8 mouse cellular contexts compared by ENCODE assay signal in genomic region chr8:84729921-84730362, GRCm38 (mm10). TPM values are rescaled to one million over a fixed set of nuclear protein-coding genes. Genes with fewer than 3 reads are reported as not detected.
DNase-seq lines count a peak whose midpoint lies in the region; ATAC-seq lines count a peak whose summit lies in the region.

No protein-coding gene starts in this region.

- peaks cover 75% of the 10 kb centered on the region for H3K27me3 ChIP-seq in heart, embryonic 10.5 days (ENCODE audit: insufficient read depth, poor library complexity, severe bottlenecking)
- H3K27me3 ChIP-seq in limb, embryonic 15.5 days, result no peaks in the 10 kb centered on the region
- no peaks in the 10 kb centered on the region; the same call in 1 of the 2 replicates for H3K27me3 ChIP-seq in neural tube, embryonic 14.5 days (ENCODE audit: control insufficient read depth, insufficient read depth, low read length)

- H3K4me2 ChIP-seq in limb, embryonic 15.5 days, result no peak overlapping the region
- H3K4me2 ChIP-seq in neural tube, embryonic 14.5 days (ENCODE audit: low read depth, low read length), result no peak overlapping the region

- no peaks in the 10 kb centered on the region for H3K36me3 ChIP-seq in heart, embryonic 10.5 days
- peaks cover 34% of the 10 kb centered on the region for H3K36me3 ChIP-seq in limb, embryonic 15.5 days
- no peaks in the 10 kb centered on the region for H3K36me3 ChIP-seq in neural tube, embryonic 14.5 days (ENCODE audit: control insufficient read depth, insufficient read depth, low read length)

- peak; percentile 65 for DNase-seq in gastrocnemius, postnatal 10 days
- DNase-seq in gastrocnemius, adult 18-20 months (ENCODE audit: low spot score), result no peak
- DNase-seq in heart, embryonic 10.5 days (ENCODE audit: low spot score), result no peak
- DNase-seq in testis, postnatal 14 days (ENCODE audit: low spot score), result no peak
- DNase-seq in left cerebral cortex, adult 9 months (ENCODE audit: low spot score in 2 of 2), result no peak

- peak overlapping the region; percentile 56 for H3K27ac ChIP-seq in brown adipose tissue, adult 24 weeks (replicated peaks; ENCODE audit: low read depth, low read length)
- H3K27ac ChIP-seq in heart, embryonic 10.5 days, result peak overlapping the region; percentile 87
- H3K27ac ChIP-seq in limb, embryonic 15.5 days, result peak overlapping the region; percentile 81
- peak overlapping the region; percentile 73; the same call in 1 of the 2 replicates for H3K27ac ChIP-seq in neural tube, embryonic 14.5 days (ENCODE audit: low read depth, low read length)

- 84% methylated on average over 16 of the region's 16 CpGs for WGBS in heart, embryonic 10.5 days
- WGBS in limb, embryonic 15.5 days, result 79% methylated on average over 16 of the region's 16 CpGs
- WGBS in neural tube, embryonic 14.5 days, result 81% methylated on average over 16 of the region's 16 CpGs

- H3K9ac ChIP-seq in limb, embryonic 15.5 days, result no peak overlapping the region
- no peak overlapping the region for H3K9ac ChIP-seq in neural tube, embryonic 14.5 days (replicated peaks; ENCODE audit: low read depth, low read length)

- no peak overlapping the region for H3K4me3 ChIP-seq in brown adipose tissue, adult 24 weeks (ENCODE audit: insufficient read depth, low read depth, low read length)
- peak overlapping the region; percentile 27; the same call in 1 of the 2 replicates for H3K4me3 ChIP-seq in heart, embryonic 10.5 days
- H3K4me3 ChIP-seq in limb, embryonic 15.5 days, result no peak overlapping the region
- H3K4me3 ChIP-seq in neural tube, embryonic 14.5 days (ENCODE audit: low read depth, low read length), result no peak overlapping the region

- no peaks in the 10 kb centered on the region for H3K9me3 ChIP-seq in heart, embryonic 10.5 days
- no peaks in the 10 kb centered on the region for H3K9me3 ChIP-seq in limb, embryonic 15.5 days
- no peaks in the 10 kb centered on the region for H3K9me3 ChIP-seq in neural tube, embryonic 14.5 days (ENCODE audit: control insufficient read depth, low read length)

- H3K4me1 ChIP-seq in brown adipose tissue, adult 24 weeks (ENCODE audit: control insufficient read depth, insufficient read depth, insufficient read length, low read length), result peaks cover 56% of the 10 kb centered on the region
- H3K4me1 ChIP-seq in heart, embryonic 10.5 days, result peaks cover 87% of the 10 kb centered on the region
- H3K4me1 ChIP-seq in limb, embryonic 15.5 days, result peaks cover 96% of the 10 kb centered on the region
- H3K4me1 ChIP-seq in neural tube, embryonic 14.5 days (ENCODE audit: control insufficient read depth, insufficient read depth, low read length), result peaks cover 34% of the 10 kb centered on the region

- ATAC-seq in limb, embryonic 15.5 days (ENCODE audit: insufficient number of reproducible peaks, low FRiP score, low TSS enrichment, low read depth), result no peak
- no peak for ATAC-seq in neural tube, embryonic 14.5 days (ENCODE audit: low read depth)

RNA-seq across cellular contexts. Expression of gene G430095P16Rik, which starts 7.1 kb away (rescaled TPM):
- 1 to 10 TPM; 2.2 to 2.8 TPM for total RNA-seq in gastrocnemius, postnatal 10 days (2021)
- under 1 TPM; 0.34 to 0.45 TPM for total RNA-seq in gastrocnemius, adult 18-20 months (2021)
- polyA plus RNA-seq in brown adipose tissue, adult 24 weeks (2012; ENCODE audit: insufficient read depth, insufficient read length, missing spikeins), result 1.9 TPM in 1 of 2 replicates, not detected in the other
- polyA plus RNA-seq in heart, embryonic 10.5 days (2016; fragmentation: Nextera tagmentation; extraction: Ambion mirVana), result 2.1 and 3.2 TPM in 2 replicates
- 3.8 and 5.5 TPM in 2 replicates for polyA plus RNA-seq in limb, embryonic 15.5 days (2015; fragmentation: Nextera tagmentation; extraction: Ambion mirVana)
- polyA plus RNA-seq in neural tube, embryonic 14.5 days (2014; fragmentation: Nextera tagmentation; extraction: Ambion mirVana), result 0.76 and 1.8 TPM in 2 replicates

RNA-seq across cellular contexts. Expression of gene Lyl1, which starts 28.7 kb away (rescaled TPM):
- total RNA-seq in gastrocnemius, postnatal 10 days (2021), result 1 to 10 TPM; 3.3 to 5.4 TPM
- 1 to 10 TPM in 1 of 2 experiments, under 1 TPM in 1; 0.73 to 1.6 TPM for total RNA-seq in gastrocnemius, adult 18-20 months (2021)
- 2.9 and 3.1 TPM in 2 replicates for polyA plus RNA-seq in brown adipose tissue, adult 24 weeks (2012; ENCODE audit: insufficient read depth, insufficient read length, missing spikeins)
- 18.5 and 19.3 TPM in 2 replicates for polyA plus RNA-seq in heart, embryonic 10.5 days (2016; fragmentation: Nextera tagmentation; extraction: Ambion mirVana)
- polyA plus RNA-seq in limb, embryonic 15.5 days (2015; fragmentation: Nextera tagmentation; extraction: Ambion mirVana), result 5.6 and 6.0 TPM in 2 replicates
- 1.3 and 3.6 TPM in 2 replicates for polyA plus RNA-seq in neural tube, embryonic 14.5 days (2014; fragmentation: Nextera tagmentation; extraction: Ambion mirVana)

RNA-seq across cellular contexts. Expression of gene Nacc1, which starts 42.3 kb away (rescaled TPM):
- total RNA-seq in gastrocnemius, postnatal 10 days (2021), result 10 to 100 TPM; 38.2 to 39.1 TPM
- total RNA-seq in gastrocnemius, adult 18-20 months (2021), result 10 to 100 TPM; 19.3 to 22.8 TPM
- 19.0 and 22.9 TPM in 2 replicates for polyA plus RNA-seq in brown adipose tissue, adult 24 weeks (2012; ENCODE audit: insufficient read depth, insufficient read length, missing spikeins)
- 22.2 and 25.0 TPM in 2 replicates for polyA plus RNA-seq in heart, embryonic 10.5 days (2016; fragmentation: Nextera tagmentation; extraction: Ambion mirVana)
- polyA plus RNA-seq in limb, embryonic 15.5 days (2015; fragmentation: Nextera tagmentation; extraction: Ambion mirVana), result 13.5 and 13.8 TPM in 2 replicates
- 15.3 and 16.6 TPM in 2 replicates for polyA plus RNA-seq in neural tube, embryonic 14.5 days (2014; fragmentation: Nextera tagmentation; extraction: Ambion mirVana)

RNA-seq across cellular contexts. Expression of gene Trmt1, which starts 43.8 kb away (rescaled TPM):
- 10 to 100 TPM; 33.7 to 43.9 TPM for total RNA-seq in gastrocnemius, postnatal 10 days (2021)
- 10 to 100 TPM; 47.0 to 51.4 TPM for total RNA-seq in gastrocnemius, adult 18-20 months (2021)
- polyA plus RNA-seq in brown adipose tissue, adult 24 weeks (2012; ENCODE audit: insufficient read depth, insufficient read length, missing spikeins), result 25.1 and 33.4 TPM in 2 replicates
- 59.8 and 64.6 TPM in 2 replicates for polyA plus RNA-seq in heart, embryonic 10.5 days (2016; fragmentation: Nextera tagmentation; extraction: Ambion mirVana)
- 63.3 and 64.5 TPM in 2 replicates for polyA plus RNA-seq in limb, embryonic 15.5 days (2015; fragmentation: Nextera tagmentation; extraction: Ambion mirVana)
- polyA plus RNA-seq in neural tube, embryonic 14.5 days (2014; fragmentation: Nextera tagmentation; extraction: Ambion mirVana), result 59.8 and 70.2 TPM in 2 replicates
